Mouse (Mus musculus) stomach, postnatal 0 days (tissue): ENCODE measurements at regions not wholly inside any gene's neighbourhood (a gene's known extent, or its start where the extent isn't known, plus 50 kb on each side); places are given as distances from the start of the nearest gene placed in this dataset.

Source experiments
- ATAC-seq: fragments of 200-750 bp; cut with Nextera tagmentation; 2 replicates; pipeline ENCODE4 v1.8.0; 2017; ENCODE audit not compliant: low FRiP score, low TSS enrichment
- DNase-seq: peaks from one replicate; pipeline ENCODE4 v3.0.0-alpha.2; 2016; ENCODE audit warnings: low spot score
- H3K27ac ChIP-seq: fragments of 300-500 bp; sonication (generic); replicated peaks from 2 replicates; pipeline ENCODE4 v1.5.1; 2014; ENCODE audit warnings: mild to moderate bottlenecking, control low read depth
- H3K27me3 ChIP-seq: fragments of 300-500 bp; sonication (generic); 2 replicates; pipeline ENCODE4 v1.6.1; 2014; ENCODE audit warnings: low read length; ENCODE audit not compliant: control insufficient read depth, insufficient read depth
- H3K36me3 ChIP-seq: fragments of 300-500 bp; sonication (generic); 2 replicates; pipeline ENCODE4 v1.6.1; 2014; ENCODE audit warnings: low read length, mixed read lengths; ENCODE audit not compliant: control insufficient read depth, insufficient read depth
- H3K4me1 ChIP-seq: fragments of 300-500 bp; sonication (generic); replicated peaks from 2 replicates; pipeline ENCODE4 v1.6.1; 2014; ENCODE audit warnings: antibody characterized with exemption; ENCODE audit not compliant: control insufficient read depth, insufficient read depth
- H3K4me2 ChIP-seq: fragments of 300-500 bp; sonication (generic); replicated peaks from 2 replicates; pipeline ENCODE4 v1.6.1; 2014; ENCODE audit warnings: low read depth, mild to moderate bottlenecking, control low read depth, moderate library complexity
- H3K4me3 ChIP-seq: fragments of 300-500 bp; sonication (generic); 2 replicates; pipeline ENCODE4 v1.5.1; 2014; ENCODE audit warnings: low read depth, low read length, control low read depth
- H3K9ac ChIP-seq: fragments of 300-500 bp; sonication (generic); 2 replicates; pipeline ENCODE4 v1.6.1; 2014; ENCODE audit warnings: mild to moderate bottlenecking, low read length, control low read depth, mixed read lengths
- H3K9me3 ChIP-seq: fragments of 300-500 bp; sonication (generic); 2 replicates; pipeline ENCODE4 v1.6.1; 2016; ENCODE audit warnings: low read length; ENCODE audit not compliant: control insufficient read depth
- CTCF ChIP-seq: IDR thresholded peaks from 2 replicates; pipeline ENCODE4 v1.5.1; 2016; ENCODE audit warnings: antibody characterized with exemption, low read depth, mild to moderate bottlenecking, moderate library complexity
- EP300 ChIP-seq: optimal IDR thresholded peaks from 2 replicates; pipeline ENCODE3; 2016; ENCODE audit warnings: antibody characterized with exemption
- WGBS: fragments of 180-500 bp; shearing (Covaris S2); extraction: QIAGEN DNeasy Blood & Tissue Kit; methylation state at CpG from one replicate; pipeline ENCODE4 v1.1.7; 2014; 5-methylcytosine and 5-hydroxymethylcytosine counted together

DNA sequence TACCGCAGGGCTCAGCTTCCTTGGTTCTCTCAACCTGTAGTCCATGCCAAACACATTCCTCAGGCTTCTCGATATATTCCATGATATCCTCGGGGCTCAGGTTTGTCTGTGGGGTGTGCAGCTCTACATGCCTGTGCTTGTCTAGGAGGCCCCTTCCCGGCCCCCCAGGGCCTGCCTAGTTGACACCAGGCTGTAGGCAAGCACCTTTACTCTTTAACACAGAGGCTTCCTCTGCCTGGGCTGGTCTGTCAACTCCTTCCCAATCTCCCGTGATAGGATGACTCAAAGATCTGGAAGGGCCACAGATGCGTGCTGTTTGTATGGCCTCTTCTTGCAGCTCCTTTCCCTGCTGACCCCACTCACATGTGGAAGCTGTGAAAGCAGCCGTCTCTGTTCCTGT, 150.4 kb upstream of the Adam6b start:
- ATAC-seq: no peak
- H3K4me2 ChIP-seq: no peak overlapping the region
- TF ChIP-seq EP300: no peak
- no peak for TF ChIP-seq CTCF
- DNase-seq: no peak
- no peaks in the 10 kb centered on the region for H3K9me3 ChIP-seq
- no peak overlapping the region for H3K4me3 ChIP-seq
- WGBS: 41% methylated on average over 7 of the region's 7 CpGs
- H3K36me3 ChIP-seq: no peaks in the 10 kb centered on the region
- no peak overlapping the region for H3K27ac ChIP-seq
- no peaks in the 10 kb centered on the region for H3K4me1 ChIP-seq
- H3K9ac ChIP-seq: no peak overlapping the region
- no peaks in the 10 kb centered on the region for H3K27me3 ChIP-seq

DNA sequence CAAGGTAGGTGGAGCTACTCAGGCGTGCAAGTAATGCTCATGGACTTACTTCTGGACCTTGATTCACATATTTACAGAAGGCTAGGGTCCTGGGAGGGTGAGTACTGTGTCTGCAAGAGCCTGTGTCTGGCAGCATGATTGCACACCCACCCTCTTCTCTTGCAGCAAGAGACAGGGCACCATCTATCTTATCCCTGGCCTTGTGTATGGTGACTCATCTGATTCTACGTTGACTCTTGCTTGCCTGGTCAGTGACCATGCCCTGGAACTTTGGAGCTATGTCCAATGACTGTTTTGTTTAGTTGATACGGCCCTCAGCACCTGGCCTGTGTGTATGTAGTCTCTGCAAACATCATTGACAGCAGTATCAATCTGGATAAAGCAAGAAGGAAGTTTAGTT, 148.3 kb upstream of the Adam6b start:
- H3K27ac ChIP-seq: no peak overlapping the region
- H3K4me1 ChIP-seq: no peaks in the 10 kb centered on the region
- H3K9ac ChIP-seq: no peak overlapping the region
- TF ChIP-seq EP300 (no peak), CTCF (no peak)
- 29% methylated on average over 3 of the region's 3 CpGs for WGBS
- H3K4me3 ChIP-seq: no peak overlapping the region
- H3K36me3 ChIP-seq: no peaks in the 10 kb centered on the region
- H3K4me2 ChIP-seq: no peak overlapping the region
- H3K9me3 ChIP-seq: no peaks in the 10 kb centered on the region
- ATAC-seq (no peak), DNase-seq (no peak)
- no peaks in the 10 kb centered on the region for H3K27me3 ChIP-seq

- TF ChIP-seq EP300 (no peak), CTCF (no peak)
- no peak for ATAC-seq
- Histone ChIP-seq H3K4me2 (no peak overlapping the region), H3K36me3 (no peaks in the 10 kb centered on the region), H3K9me3 (no peaks in the 10 kb centered on the region), H3K9ac (no peak overlapping the region), H3K4me3 (no peak overlapping the region), H3K27me3 (no peaks in the 10 kb centered on the region), H3K27ac (no peak overlapping the region), H3K4me1 (no peaks in the 10 kb centered on the region)
- WGBS: 71% methylated on average over 2 of the region's 2 CpGs
- no peak for DNase-seq
Measured at GRCm38 (mm10) chr12:113355132-113355531, 134.2 kb upstream of the Adam6b start.

GRCm38 (mm10) chr12:113358077-113358476, 131.2 kb upstream of the Adam6b start:
- no peaks in the 10 kb centered on the region for H3K27me3 ChIP-seq
- DNase-seq: no peak
- no peak for ATAC-seq
- H3K9me3 ChIP-seq: no peaks in the 10 kb centered on the region
- WGBS: 81% methylated on average over 5 of the region's 5 CpGs
- no peaks in the 10 kb centered on the region for H3K4me1 ChIP-seq
- H3K4me2 ChIP-seq: no peak overlapping the region
- H3K36me3 ChIP-seq: no peaks in the 10 kb centered on the region
- H3K9ac ChIP-seq: no peak overlapping the region
- TF ChIP-seq CTCF: no peak
- TF ChIP-seq EP300: no peak
- no peak overlapping the region for H3K4me3 ChIP-seq
- no peak overlapping the region for H3K27ac ChIP-seq

GRCm38 (mm10) chr12:113360032-113360431, 129.3 kb upstream of the Adam6b start:
- H3K36me3 ChIP-seq: no peaks in the 10 kb centered on the region
- no peaks in the 10 kb centered on the region for H3K9me3 ChIP-seq
- H3K27ac ChIP-seq: no peak overlapping the region
- H3K9ac ChIP-seq: no peak overlapping the region
- no peaks in the 10 kb centered on the region for H3K27me3 ChIP-seq
- ATAC-seq (no peak), DNase-seq (no peak)
- TF ChIP-seq EP300 (no peak), CTCF (no peak)
- H3K4me2 ChIP-seq: no peak overlapping the region
- no peak overlapping the region for H3K4me3 ChIP-seq
- H3K4me1 ChIP-seq: no peaks in the 10 kb centered on the region
- WGBS: 84% methylated on average over 7 of the region's 7 CpGs

- Histone ChIP-seq H3K4me1 (no peaks in the 10 kb centered on the region), H3K27ac (no peak overlapping the region), H3K9me3 (no peaks in the 10 kb centered on the region), H3K36me3 (no peaks in the 10 kb centered on the region), H3K4me2 (no peak overlapping the region), H3K9ac (no peak overlapping the region), H3K4me3 (no peak overlapping the region), H3K27me3 (no peaks in the 10 kb centered on the region)
- ATAC-seq (no peak), DNase-seq (no peak)
- TF ChIP-seq CTCF (no peak), EP300 (no peak)
- 54% methylated on average over 2 of the region's 2 CpGs for WGBS
Measured at GRCm38 (mm10) chr12:113362409-113363038, 126.8 kb upstream of the Adam6b start.
